Mouse (Mus musculus): ENCODE data around the gene Rpl38. TPM values are rescaled to one million over a fixed set of nuclear protein-coding genes. Genes with fewer than 3 reads are reported as not detected.

Gene Rpl38
- polyA plus RNA-seq (2014; fragmentation: Nextera tagmentation; extraction: Ambion mirVana): 694 and 869 TPM in 2 replicates

GRCm38 (mm10) chr11:114668301-114668710 lies at the start of gene Rpl38:
Gene Rpl38, plus strand, starts transcription at chr11:114668524.
- ATAC-seq (ENCODE audit: low FRiP score): peak; percentile 80
- Histone ChIP-seq H3K4me1 (replicated peaks; ENCODE audit: control insufficient read depth, insufficient read depth, low read length) (peaks cover 15% of the 10 kb centered on the region), H3K27ac (peak within 1 kb of the TSS; percentile 91), H3K9me3 (ENCODE audit: control insufficient read depth, low read length) (no peaks in the 10 kb centered on the region), H3K9ac (peak within 1 kb of the TSS; percentile 90), H3K36me3 (replicated peaks; ENCODE audit: control insufficient read depth, insufficient read depth) (peaks cover 32% of the 10 kb centered on the region), H3K4me2 (replicated peaks) (peak within 1 kb of the TSS; percentile 65), H3K27me3 (ENCODE audit: control insufficient read depth, insufficient read depth, low read length) (no peaks in the 10 kb centered on the region), H3K4me3 (replicated peaks; ENCODE audit: low read length) (peak within 1 kb of the TSS; percentile 73)
- WGBS: under 1% methylated on average over 19 of the region's 21 CpGs
- peak; percentile 99 for DNase-seq (ENCODE audit: low spot score)

DNA sequence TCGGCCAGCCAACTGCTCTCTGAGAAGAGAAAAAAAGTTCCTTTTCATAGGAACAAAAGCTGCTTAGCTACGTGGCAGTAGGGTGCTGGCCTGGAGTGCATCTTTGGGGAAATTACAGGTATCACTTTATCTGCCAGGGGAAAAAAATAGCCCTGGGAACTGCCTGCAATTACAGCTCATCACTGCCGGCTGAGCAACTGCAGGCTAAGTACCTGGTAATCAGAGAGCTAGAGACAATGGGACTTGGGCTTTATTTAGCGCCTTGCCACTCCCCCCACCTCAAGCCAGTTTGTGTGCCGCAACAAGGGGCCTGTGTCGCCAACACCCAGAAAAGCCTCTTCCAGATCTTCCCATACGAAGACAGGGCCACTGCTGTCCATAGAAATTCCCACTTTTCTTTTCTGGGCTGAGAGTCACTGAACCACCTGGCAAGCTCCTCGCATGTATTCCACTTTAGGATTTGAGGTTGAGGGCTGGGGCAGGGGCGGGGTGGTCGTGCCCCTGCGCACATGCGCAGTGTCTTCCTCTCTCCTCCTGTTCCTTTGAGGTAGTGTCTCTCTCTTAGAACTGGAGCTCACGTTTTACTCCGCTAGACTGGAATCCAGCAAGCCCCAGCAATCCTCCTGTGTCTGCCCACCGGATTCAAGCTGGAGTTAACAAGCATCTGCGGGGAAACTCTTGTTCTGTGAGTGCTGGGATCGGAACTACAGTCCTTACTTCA lies 49.5 kb upstream of the Rpl38 start:
- Histone ChIP-seq H3K4me2 (replicated peaks) (no peak overlapping the region), H3K4me3 (replicated peaks; ENCODE audit: low read length) (no peak overlapping the region)
- ATAC-seq (ENCODE audit: low FRiP score): no peak

DNA sequence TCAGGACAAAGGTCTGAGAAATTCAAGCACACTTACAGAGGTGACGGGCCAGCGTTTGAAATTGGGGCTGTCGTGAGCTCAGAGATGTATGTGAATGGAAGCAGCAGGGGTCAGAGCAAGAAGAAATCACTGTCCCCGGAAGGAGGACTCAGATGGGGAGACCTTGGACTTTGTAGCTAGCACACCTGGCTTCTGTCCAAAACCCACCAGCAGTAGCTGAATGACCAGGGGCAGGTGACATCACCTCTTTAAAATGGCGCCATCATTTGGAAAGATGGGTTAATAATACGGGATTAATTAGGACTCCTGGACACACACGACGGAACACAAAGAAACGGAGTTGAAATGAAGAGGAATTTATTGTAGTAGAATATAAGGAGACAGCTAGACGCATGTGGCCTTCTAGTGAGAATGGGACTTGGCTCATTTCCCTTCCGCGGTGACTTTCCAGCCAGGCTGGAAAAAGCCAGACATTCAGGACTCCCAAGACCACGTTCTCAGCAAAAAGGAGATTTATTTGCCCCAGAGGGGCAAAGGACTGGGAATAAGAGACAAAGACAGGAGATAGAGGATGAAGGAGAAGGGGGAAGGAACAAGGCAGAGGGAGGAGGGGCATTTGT lies 42.1 kb upstream of the Rpl38 start:
- no peaks in the 10 kb centered on the region for H3K27me3 ChIP-seq (ENCODE audit: control insufficient read depth, insufficient read depth, low read length)
- no peak for DNase-seq (ENCODE audit: low spot score)
- no peak overlapping the region for H3K27ac ChIP-seq
- peaks cover 5% of the 10 kb centered on the region; the same call in 1 of the 2 replicates for H3K9me3 ChIP-seq (ENCODE audit: control insufficient read depth, low read length)
- H3K4me1 ChIP-seq (replicated peaks; ENCODE audit: control insufficient read depth, insufficient read depth, low read length): no peaks in the 10 kb centered on the region
- no peak overlapping the region for H3K4me3 ChIP-seq (replicated peaks; ENCODE audit: low read length)
- no peak overlapping the region for H3K4me2 ChIP-seq (replicated peaks)
- no peak overlapping the region for H3K9ac ChIP-seq
- H3K36me3 ChIP-seq (replicated peaks; ENCODE audit: control insufficient read depth, insufficient read depth): no peaks in the 10 kb centered on the region
- ATAC-seq (ENCODE audit: low FRiP score): no peak
- 39% methylated on average over 13 of the region's 13 CpGs for WGBS

More for the DNA sequence above, 49.5 kb upstream of the Rpl38 start:
- no peak for DNase-seq (ENCODE audit: low spot score)
- H3K27me3 ChIP-seq (ENCODE audit: control insufficient read depth, insufficient read depth, low read length): no peaks in the 10 kb centered on the region
- H3K36me3 ChIP-seq (replicated peaks; ENCODE audit: control insufficient read depth, insufficient read depth): no peaks in the 10 kb centered on the region
- WGBS: 49% methylated on average over 17 of the region's 17 CpGs
- H3K4me1 ChIP-seq (replicated peaks; ENCODE audit: control insufficient read depth, insufficient read depth, low read length): no peaks in the 10 kb centered on the region
- H3K9me3 ChIP-seq (ENCODE audit: control insufficient read depth, low read length): no peaks in the 10 kb centered on the region
- no peak overlapping the region for H3K9ac ChIP-seq
- no peak overlapping the region for H3K27ac ChIP-seq

DNA sequence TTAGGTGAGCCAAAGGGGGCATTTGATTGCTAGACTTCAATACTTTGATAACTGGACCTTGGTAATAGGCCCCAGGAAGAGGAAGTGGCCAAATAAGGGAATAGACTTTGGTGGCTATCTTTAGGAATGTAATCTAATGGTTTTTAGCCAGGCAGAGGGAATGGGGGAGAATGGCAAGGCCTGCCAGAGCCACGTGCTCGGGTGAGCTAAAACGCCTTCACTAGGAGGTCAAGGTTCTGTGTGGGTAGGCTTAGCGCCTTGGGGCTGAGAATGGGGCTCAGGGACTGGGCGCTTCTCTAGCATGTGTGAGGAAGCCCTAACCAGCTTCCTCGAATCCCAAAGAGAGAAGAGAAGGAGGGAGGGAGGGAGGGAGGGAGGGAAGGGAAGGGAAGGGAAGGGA lies 41.3 kb upstream of the Rpl38 start:
- WGBS: 83% methylated on average over 5 of the region's 6 CpGs
- DNase-seq (ENCODE audit: low spot score) (no peak), ATAC-seq (ENCODE audit: low FRiP score) (no peak)
- Histone ChIP-seq H3K27me3 (ENCODE audit: control insufficient read depth, insufficient read depth, low read length) (no peaks in the 10 kb centered on the region), H3K4me1 (replicated peaks; ENCODE audit: control insufficient read depth, insufficient read depth, low read length) (no peaks in the 10 kb centered on the region), H3K9me3 (ENCODE audit: control insufficient read depth, low read length) (peaks cover 5% of the 10 kb centered on the region; the same call in 1 of the 2 replicates), H3K4me3 (replicated peaks; ENCODE audit: low read length) (no peak overlapping the region), H3K4me2 (replicated peaks) (no peak overlapping the region), H3K9ac (no peak overlapping the region), H3K36me3 (replicated peaks; ENCODE audit: control insufficient read depth, insufficient read depth) (no peaks in the 10 kb centered on the region), H3K27ac (no peak overlapping the region)

DNA sequence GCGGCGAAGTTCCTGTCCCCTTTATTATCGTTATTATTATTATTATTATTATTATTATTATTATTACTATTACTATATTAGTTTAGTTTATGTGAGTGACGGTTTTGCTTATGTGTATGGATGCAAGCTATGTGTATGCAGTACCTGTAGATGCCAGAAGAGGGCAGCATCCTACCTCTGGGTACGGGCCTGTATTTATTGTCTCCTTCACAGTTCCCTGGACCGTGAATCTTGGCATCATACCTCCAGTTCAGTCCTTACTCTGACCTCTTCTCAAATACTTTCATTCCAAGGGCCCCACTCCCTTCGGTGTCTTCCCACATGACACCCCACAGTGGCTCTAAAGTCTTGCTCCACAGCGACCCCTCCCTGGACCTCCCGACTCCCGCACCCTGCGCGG lies 40.3 kb upstream of the Rpl38 start:
- Histone ChIP-seq H3K27ac (no peak overlapping the region), H3K9ac (no peak overlapping the region), H3K9me3 (ENCODE audit: control insufficient read depth, low read length) (peaks cover 5% of the 10 kb centered on the region; the same call in 1 of the 2 replicates), H3K4me2 (replicated peaks) (no peak overlapping the region), H3K4me3 (replicated peaks; ENCODE audit: low read length) (no peak overlapping the region), H3K27me3 (ENCODE audit: control insufficient read depth, insufficient read depth, low read length) (no peaks in the 10 kb centered on the region), H3K4me1 (replicated peaks; ENCODE audit: control insufficient read depth, insufficient read depth, low read length) (no peaks in the 10 kb centered on the region), H3K36me3 (replicated peaks; ENCODE audit: control insufficient read depth, insufficient read depth) (no peaks in the 10 kb centered on the region)
- no peak for ATAC-seq (ENCODE audit: low FRiP score)
- 73% methylated on average over 12 of the region's 12 CpGs for WGBS
- DNase-seq (ENCODE audit: low spot score): no peak

GRCm38 (mm10) chr11:114630044-114630443 lies 38.3 kb upstream of the Rpl38 start:
- ATAC-seq (ENCODE audit: low FRiP score): no peak
- H3K4me2 ChIP-seq (replicated peaks): no peak overlapping the region
- no peaks in the 10 kb centered on the region for H3K36me3 ChIP-seq (replicated peaks; ENCODE audit: control insufficient read depth, insufficient read depth)
- peaks cover 5% of the 10 kb centered on the region; the same call in 1 of the 2 replicates for H3K9me3 ChIP-seq (ENCODE audit: control insufficient read depth, low read length)
- H3K27me3 ChIP-seq (ENCODE audit: control insufficient read depth, insufficient read depth, low read length): no peaks in the 10 kb centered on the region
- no peak overlapping the region for H3K9ac ChIP-seq
- H3K4me3 ChIP-seq (replicated peaks; ENCODE audit: low read length): no peak overlapping the region
- no peak for DNase-seq (ENCODE audit: low spot score)
- H3K4me1 ChIP-seq (replicated peaks; ENCODE audit: control insufficient read depth, insufficient read depth, low read length): no peaks in the 10 kb centered on the region
- 83% methylated on average over 5 of the region's 5 CpGs for WGBS
- H3K27ac ChIP-seq: no peak overlapping the region

- WGBS: 75% methylated on average over 8 of the region's 8 CpGs
- H3K4me3 ChIP-seq (replicated peaks; ENCODE audit: low read length): no peak overlapping the region
- H3K36me3 ChIP-seq (replicated peaks; ENCODE audit: control insufficient read depth, insufficient read depth): no peaks in the 10 kb centered on the region
- H3K27me3 ChIP-seq (ENCODE audit: control insufficient read depth, insufficient read depth, low read length): 0 out of 2 replicates have a peak, but pooled peaks cover under 1% of the 10 kb centered on the region
- no peak overlapping the region for H3K4me2 ChIP-seq (replicated peaks)
- H3K4me1 ChIP-seq (replicated peaks; ENCODE audit: control insufficient read depth, insufficient read depth, low read length): peaks cover 17% of the 10 kb centered on the region
- no peak overlapping the region for H3K9ac ChIP-seq
- ATAC-seq (ENCODE audit: low FRiP score) (no peak), DNase-seq (ENCODE audit: low spot score) (no peak)
- H3K9me3 ChIP-seq (ENCODE audit: control insufficient read depth, low read length): peaks cover 5% of the 10 kb centered on the region; the same call in 1 of the 2 replicates
- no peak overlapping the region for H3K27ac ChIP-seq
These were observed 36.1 kb upstream of the Rpl38 start for GRCm38 (mm10) chr11:114632266-114632665.

DNA sequence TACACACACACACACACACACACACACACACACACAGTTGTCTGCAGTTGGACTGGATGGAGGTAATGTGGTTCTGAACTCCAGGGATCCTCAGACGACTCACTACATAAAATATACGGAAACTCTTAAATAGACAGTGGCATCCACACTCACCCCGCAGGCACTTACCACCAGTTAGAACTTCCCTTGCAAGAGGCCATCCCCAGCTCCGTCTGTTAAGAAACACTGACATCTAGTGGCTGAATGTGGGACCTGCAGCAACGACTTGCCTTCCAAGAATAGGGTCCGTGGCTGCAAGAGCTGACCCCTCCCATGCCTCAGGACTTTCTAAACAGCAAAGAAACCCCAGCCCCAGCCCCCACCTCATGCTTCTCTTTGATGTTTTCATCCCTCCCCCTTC lies 32.0 kb upstream of the Rpl38 start:
- 2% methylated on average over 6 of the region's 6 CpGs for WGBS
- H3K4me3 ChIP-seq (replicated peaks; ENCODE audit: low read length): no peak overlapping the region
- no peaks in the 10 kb centered on the region for H3K36me3 ChIP-seq (replicated peaks; ENCODE audit: control insufficient read depth, insufficient read depth)
- DNase-seq (ENCODE audit: low spot score) (peak; percentile 98), ATAC-seq (ENCODE audit: low FRiP score) (peak; percentile 70)
- H3K4me1 ChIP-seq (replicated peaks; ENCODE audit: control insufficient read depth, insufficient read depth, low read length): peaks cover 27% of the 10 kb centered on the region
- H3K9ac ChIP-seq: no peak overlapping the region
- peaks cover 4% of the 10 kb centered on the region; the same call in 1 of the 2 replicates for H3K27me3 ChIP-seq (ENCODE audit: control insufficient read depth, insufficient read depth, low read length)
- H3K9me3 ChIP-seq (ENCODE audit: control insufficient read depth, low read length): no peaks in the 10 kb centered on the region
- H3K27ac ChIP-seq: 0 out of 2 replicates have a peak overlapping the region, but pooled peaks have one; percentile 53
- peak overlapping the region; percentile 39 for H3K4me2 ChIP-seq (replicated peaks)

- Histone ChIP-seq H3K9ac (no peak overlapping the region), H3K4me3 (replicated peaks; ENCODE audit: low read length) (no peak overlapping the region), H3K4me1 (replicated peaks; ENCODE audit: control insufficient read depth, insufficient read depth, low read length) (peaks cover 29% of the 10 kb centered on the region), H3K27ac (0 out of 2 replicates have a peak overlapping the region, but pooled peaks have one; percentile 53), H3K36me3 (replicated peaks; ENCODE audit: control insufficient read depth, insufficient read depth) (no peaks in the 10 kb centered on the region), H3K27me3 (ENCODE audit: control insufficient read depth, insufficient read depth, low read length) (peaks cover 4% of the 10 kb centered on the region; the same call in 1 of the 2 replicates), H3K9me3 (ENCODE audit: control insufficient read depth, low read length) (no peaks in the 10 kb centered on the region), H3K4me2 (replicated peaks) (peak overlapping the region; percentile 39)
- WGBS: 57% methylated on average over 34 of the region's 35 CpGs
- peak; percentile 46; the same call in 1 of the 2 replicates for ATAC-seq (ENCODE audit: low FRiP score)
- no peak for DNase-seq (ENCODE audit: low spot score)
These were observed 31.4 kb upstream of the Rpl38 start for GRCm38 (mm10) chr11:114636727-114637505.
